Mouse (Mus musculus): ENCODE data around the gene Cacna1f.

The Cacna1f gene

DNA sequence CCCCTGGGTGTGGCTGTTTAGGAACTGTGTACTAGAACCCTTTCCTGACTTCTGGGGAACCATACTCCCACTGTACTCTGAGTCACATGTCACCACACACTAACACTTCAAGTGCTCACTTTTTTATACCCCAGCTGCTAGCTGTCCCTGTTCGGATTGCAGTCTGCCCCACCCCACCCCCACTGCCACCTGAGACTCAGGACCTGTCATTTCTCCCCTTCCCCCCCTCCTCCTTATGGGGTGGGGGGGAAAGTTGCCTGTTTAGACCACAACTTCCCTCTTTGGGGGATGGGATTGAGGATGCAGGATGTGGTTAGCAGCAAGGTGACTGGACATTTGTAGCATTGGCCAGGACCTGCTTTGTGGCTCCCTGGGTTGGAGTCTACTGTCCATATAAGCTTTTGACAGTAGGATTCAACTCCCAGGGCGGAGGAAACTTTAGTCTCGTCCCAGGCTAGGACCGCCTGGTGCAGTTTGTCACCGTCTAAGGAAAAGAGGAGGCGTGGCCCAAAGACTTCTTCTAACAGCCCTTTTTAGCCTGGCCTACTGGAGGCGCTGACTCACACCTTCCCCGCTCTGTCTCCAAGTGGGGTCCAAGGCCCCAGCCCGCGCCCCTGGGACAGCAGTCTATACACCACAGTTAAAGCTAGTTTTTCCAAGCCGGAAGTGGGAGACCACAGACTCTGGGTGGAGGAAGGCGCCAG, 66.8 kb downstream of the Cacna1f start:
- DNase-seq (ENCODE audit: extremely low read depth, insufficient read length, low spot score) = peak; percentile 75

DNA sequence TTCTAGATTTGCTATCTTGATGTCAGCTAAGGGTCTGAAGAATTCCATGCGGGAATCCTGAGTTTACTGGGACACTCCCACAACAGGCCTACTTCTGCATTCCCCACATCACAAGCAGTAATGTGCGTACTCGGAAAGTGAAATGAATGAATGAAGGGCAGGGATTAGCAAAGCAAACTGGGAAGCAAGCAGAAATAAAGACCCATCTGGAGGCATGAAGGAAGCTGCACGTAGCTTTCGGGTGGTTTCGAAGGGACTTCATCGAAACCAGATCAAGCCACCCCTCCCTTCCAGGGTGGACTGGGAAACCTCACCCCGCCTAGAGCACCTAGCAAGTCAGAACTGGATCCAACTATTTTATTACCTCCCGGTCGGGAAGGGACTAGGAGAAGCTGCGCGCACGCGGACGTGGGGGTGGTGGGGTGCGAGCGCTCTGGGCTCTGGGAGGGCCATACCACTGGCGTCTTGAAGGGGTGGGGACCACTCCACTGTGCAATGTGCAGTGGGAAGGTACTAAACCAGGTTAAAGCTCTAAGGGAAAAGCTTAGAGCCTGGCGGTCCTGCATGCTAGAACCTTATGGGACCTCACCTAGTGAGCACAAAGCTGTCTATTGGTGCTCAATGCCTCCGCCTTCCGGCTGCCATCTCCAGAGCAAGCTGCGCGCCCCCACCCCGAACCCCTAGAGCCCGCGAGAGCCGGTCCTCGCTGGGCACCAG, 67.6 kb downstream of the Cacna1f start:
- no peak for DNase-seq (ENCODE audit: extremely low read depth, insufficient read length, low spot score)

- DNase-seq (ENCODE audit: extremely low read depth, insufficient read length, low spot score) = no peak
Observed at GRCm38 (mm10) chrX:7675001-7675380, 68.1 kb downstream of the Cacna1f start.

- no peak for DNase-seq (ENCODE audit: extremely low read depth, insufficient read length, low spot score)
Observed at GRCm38 (mm10) chrX:7678986-7679385, 72.1 kb downstream of the Cacna1f start.

- peak; percentile 94 for DNase-seq (ENCODE audit: extremely low read depth, insufficient read length, low spot score)
Observed at GRCm38 (mm10) chrX:7679405-7680056, 72.6 kb downstream of the Cacna1f start.

DNA sequence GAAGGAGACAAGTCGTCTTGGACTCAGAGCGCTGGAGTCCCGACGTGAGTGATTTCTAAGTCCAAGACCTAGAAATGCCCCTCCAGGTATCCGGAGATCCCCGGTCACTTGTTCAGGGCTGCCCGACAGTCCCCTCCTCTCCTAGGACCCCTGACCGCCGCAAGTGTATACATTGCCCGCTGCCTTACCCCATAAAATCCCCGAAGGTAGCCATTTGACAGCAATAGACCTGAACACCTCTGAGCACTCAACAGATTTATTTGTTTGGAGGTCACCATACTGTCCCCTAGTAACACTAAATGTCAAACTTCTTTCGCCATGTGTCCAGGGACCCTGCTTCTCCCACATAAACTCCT, 73.2 kb downstream of the Cacna1f start:
- DNase-seq (ENCODE audit: extremely low read depth, insufficient read length, low spot score) = no peak

GRCm38 (mm10) chrX:7680864-7681263, 74.0 kb downstream of the Cacna1f start, which contains the start of gene Magix:
Gene Magix (minus strand): TSS chrX:7681251.
- DNase-seq (ENCODE audit: extremely low read depth, insufficient read length, low spot score) = no peak

Measured in 3134 (cell line).